Mouse (Mus musculus) macrophage (primary cell): ENCODE measurements around the gene Olfr94. TPM values are rescaled to one million over a fixed set of nuclear protein-coding genes. Genes with fewer than 3 reads are reported as not detected.
"Not testable (repeated sequence)": the region's sequence is repeated elsewhere in the genome, so short reads cannot be mapped to it uniquely, and the experiment has no call there.

Experiments used
- H3K27ac ChIP-seq: fragments of 350-480 bp; formaldehyde crosslinking; 2 replicates; pipeline ENCODE4 v1.9.0; 2021
- H3K36me3 ChIP-seq: fragments of 350-480 bp; formaldehyde crosslinking; 2 replicates; pipeline ENCODE4 v1.9.0; 2021; ENCODE audit errors: inconsistent target
- H3K4me3 ChIP-seq: fragments of 350-480 bp; formaldehyde crosslinking; 2 replicates; pipeline ENCODE4 v1.9.0; 2021; ENCODE audit errors: inconsistent target
- H3K79me2 ChIP-seq: fragments of 350-480 bp; formaldehyde crosslinking; 2 replicates; pipeline ENCODE4 v1.9.0; 2021; ENCODE audit errors: inconsistent target
- WGBS: methylation state at CpG from one replicate; pipeline ENCODE4 v1.1.7; 2026; ENCODE audit warnings: inconsistent platforms; ENCODE audit not compliant: missing documents; 5-methylcytosine and 5-hydroxymethylcytosine counted together
- polyA plus RNA-seq: library from polyadenylated mRNA; stranded (reverse); fragments of 250-400 nt; gene quantifications from 3 replicates; pipeline ENCODE4 v1.2.4, GENCODE M21; 2018; ENCODE audit warnings: inconsistent platforms
- total RNA-seq, 78 experiments: library from RNA; depleted of rRNA; stranded (reverse); fragments of 250-400 nt; gene quantifications; 1 replicate in 9 of 78; 2 replicates in 24 of 78; 3 replicates in 43 of 78; 4 replicates in 2 of 78; pipeline ENCODE4 v1.2.4; 2018; ENCODE audit warnings: inconsistent platforms in 56 of 78

The Olfr94 gene
- not detected for total RNA-seq (2018; cell fraction: chromatin; rRNA removed)
- total RNA-seq (2018; cell fraction: cytosol; rRNA removed), result not detected
- not detected for total RNA-seq (2018; cell fraction: nucleus; rRNA removed)
- not detected in 3 replicates for polyA plus RNA-seq

- no peaks in the 10 kb centered on the region for H3K79me2 ChIP-seq
- no peak within 1 kb of the TSS for H3K27ac ChIP-seq
- H3K4me3 ChIP-seq, result no peak within 1 kb of the TSS
- 72% methylated on average over 2 of the region's 2 CpGs for WGBS
- no peaks in the 10 kb centered on the region for H3K36me3 ChIP-seq
Observed at GRCm38 (mm10) chr17:37200894-37201293, at the start of gene Olfr94. Olfr94 (minus strand) TSS chr17:37200994.

GRCm38 (mm10) chr17:37250544-37250943 is 49.8 kb upstream of the Olfr94 start:
- H3K4me3 ChIP-seq, result no peak overlapping the region
- H3K36me3 ChIP-seq, result no peaks in the 10 kb centered on the region
- 0% methylated on average over 1 of the region's 1 CpGs for whole genome bisulfite sequencing
- H3K27ac ChIP-seq, result no peak overlapping the region
- H3K79me2 ChIP-seq, result no peaks in the 10 kb centered on the region

GRCm38 (mm10) chr17:37249460-37249859 is 48.7 kb upstream of the Olfr94 start:
- H3K27ac ChIP-seq, result no peak overlapping the region
- H3K4me3 ChIP-seq, result no peak overlapping the region
- H3K36me3 ChIP-seq, result no peaks in the 10 kb centered on the region
- H3K79me2 ChIP-seq, result no peaks in the 10 kb centered on the region

- Histone ChIP-seq H3K79me2 (no peaks in the 10 kb centered on the region), H3K27ac (no peak overlapping the region), H3K4me3 (no peak overlapping the region), H3K36me3 (no peaks in the 10 kb centered on the region)
- 22% methylated on average over 5 of the region's 5 CpGs for WGBS
Observed at GRCm38 (mm10) chr17:37246715-37247114, 45.9 kb upstream of the Olfr94 start.

DNA sequence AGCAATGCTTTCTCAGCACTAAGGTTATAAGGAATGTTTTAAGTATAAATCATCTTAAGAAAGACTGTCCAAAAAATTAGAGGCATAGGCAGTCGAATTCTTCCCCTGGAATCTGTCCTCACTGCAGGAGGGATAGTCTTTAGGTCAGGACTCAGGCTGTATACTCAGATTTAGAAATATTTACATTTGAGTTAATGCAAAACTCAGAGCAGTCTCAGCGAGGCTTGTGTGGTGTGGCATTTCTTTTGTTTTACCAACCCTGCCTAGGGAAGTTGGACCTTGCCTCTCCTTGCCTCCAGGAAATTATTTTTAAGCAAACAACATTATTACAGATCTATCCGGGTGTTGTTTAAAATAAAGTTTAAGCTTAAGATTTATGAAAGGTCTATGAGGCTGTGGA is 41.4 kb upstream of the Olfr94 start:
- Histone ChIP-seq H3K79me2 (no peaks in the 10 kb centered on the region), H3K4me3 (no peak overlapping the region), H3K36me3 (no peaks in the 10 kb centered on the region), H3K27ac (no peak overlapping the region)
- 55% methylated on average over 3 of the region's 3 CpGs for WGBS

DNA sequence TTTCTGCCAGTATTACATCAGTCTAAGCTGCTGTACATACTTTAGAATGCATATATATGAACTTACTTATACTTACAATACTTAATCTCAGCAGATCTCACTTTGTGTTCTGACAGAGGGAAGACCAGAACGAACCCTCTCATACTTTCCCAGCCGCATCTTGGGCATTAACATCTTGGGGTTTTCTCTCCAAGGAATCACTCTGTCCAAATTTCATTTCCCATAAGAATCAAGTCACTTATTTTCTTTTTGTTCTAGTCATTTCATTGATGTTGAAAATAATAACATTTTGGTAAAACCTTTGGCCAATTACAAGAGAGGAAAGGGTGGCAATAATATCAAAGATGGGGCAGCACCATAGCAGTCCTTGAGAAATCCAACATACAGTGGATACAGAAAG is 36.4 kb upstream of the Olfr94 start, which contains the start of gene Olfr97:
Gene Olfr97 (minus strand): TSS at position 101 of the 400 bp plus-strand sequence.
- not testable (repeated sequence) for H3K4me3 ChIP-seq, H3K79me2 ChIP-seq, H3K36me3 ChIP-seq, H3K27ac ChIP-seq
- WGBS, result 89% methylated on average over 2 of the region's 2 CpGs

DNA sequence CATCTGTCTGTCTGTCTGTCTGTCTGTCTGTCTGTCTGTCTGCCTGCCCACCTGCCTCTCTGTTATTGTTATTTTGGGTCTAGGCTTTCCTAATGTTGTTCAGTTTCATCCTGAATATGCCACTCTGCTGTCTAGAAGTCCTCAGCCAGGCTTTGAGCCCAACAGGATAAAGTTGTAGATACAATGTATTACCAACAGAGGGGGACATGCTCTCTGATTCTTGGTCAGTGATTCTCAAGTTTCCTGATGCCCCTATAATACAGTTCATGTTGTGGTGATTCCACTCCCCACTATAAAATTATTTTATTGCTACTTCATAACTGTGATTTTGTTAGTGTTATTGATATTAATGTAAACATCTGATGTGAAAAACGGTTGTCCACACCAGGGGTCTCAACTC is 21.1 kb upstream of the Olfr94 start:
- Histone ChIP-seq H3K36me3 (no peaks in the 10 kb centered on the region), H3K79me2 (no peaks in the 10 kb centered on the region), H3K4me3 (no peak overlapping the region), H3K27ac (no peak overlapping the region)
- WGBS, result 8% methylated on average over 1 of the region's 1 CpGs

GRCm38 (mm10) chr17:37219846-37220245 is 19.1 kb upstream of the Olfr94 start, which contains the start of gene Olfr96:
Olfr96 (plus strand) TSS chr17:37220146.
- no peaks in the 10 kb centered on the region for H3K79me2 ChIP-seq
- 64% methylated on average over 4 of the region's 4 CpGs for WGBS

GRCm38 (mm10) chr17:37218486-37218885 is 17.7 kb upstream of the Olfr94 start:
- WGBS, result 82% methylated on average over 3 of the region's 3 CpGs
- H3K36me3 ChIP-seq, result no peaks in the 10 kb centered on the region
- H3K79me2 ChIP-seq, result no peaks in the 10 kb centered on the region
- H3K4me3 ChIP-seq, result no peak overlapping the region
- H3K27ac ChIP-seq, result no peak overlapping the region

More at GRCm38 (mm10) chr17:37219846-37220245, 19.1 kb upstream of the Olfr94 start, which contains the start of gene Olfr96:
- Histone ChIP-seq H3K27ac (no peak within 1 kb of the TSS), H3K36me3 (no peaks in the 10 kb centered on the region), H3K4me3 (no peak within 1 kb of the TSS)

DNA sequence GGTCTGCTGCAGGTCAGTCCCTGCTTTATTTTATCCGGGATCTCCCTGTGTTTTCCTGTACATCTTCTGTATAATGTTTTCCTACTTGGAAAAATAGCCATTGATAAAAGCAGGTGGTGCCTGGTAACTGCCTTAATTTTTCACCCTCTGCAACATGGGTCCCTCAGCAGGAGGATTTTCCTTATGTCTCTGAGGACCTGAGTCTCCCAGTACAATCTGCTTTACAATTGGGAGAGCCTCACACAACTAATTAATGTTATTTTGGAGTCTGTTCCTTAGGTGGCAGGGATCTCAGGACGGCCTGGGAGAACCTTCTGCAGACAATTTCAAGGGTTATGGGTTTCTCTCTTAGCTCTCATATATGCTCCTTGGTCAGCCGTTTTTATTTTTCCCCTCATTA is 12.2 kb upstream of the Olfr94 start, which contains the start of gene Olfr95:
Gene Olfr95 (minus strand): TSS at position 101 of the 400 bp plus-strand sequence.
- WGBS, result 73% methylated on average over 2 of the region's 3 CpGs

GRCm38 (mm10) chr17:37210884-37211768 is 10.3 kb upstream of the Olfr94 start:
- no peaks in the 10 kb centered on the region for H3K36me3 ChIP-seq
- no peak overlapping the region for H3K27ac ChIP-seq
- H3K4me3 ChIP-seq, result no peak overlapping the region
- no peaks in the 10 kb centered on the region for H3K79me2 ChIP-seq
- WGBS, result 23% methylated on average over 40 of the region's 40 CpGs

More for the DNA sequence above, 12.2 kb upstream of the Olfr94 start, which contains the start of gene Olfr95:
- H3K36me3 ChIP-seq, result no peaks in the 10 kb centered on the region
- no peak within 1 kb of the TSS for H3K27ac ChIP-seq
- no peak within 1 kb of the TSS for H3K4me3 ChIP-seq
- no peaks in the 10 kb centered on the region for H3K79me2 ChIP-seq

DNA sequence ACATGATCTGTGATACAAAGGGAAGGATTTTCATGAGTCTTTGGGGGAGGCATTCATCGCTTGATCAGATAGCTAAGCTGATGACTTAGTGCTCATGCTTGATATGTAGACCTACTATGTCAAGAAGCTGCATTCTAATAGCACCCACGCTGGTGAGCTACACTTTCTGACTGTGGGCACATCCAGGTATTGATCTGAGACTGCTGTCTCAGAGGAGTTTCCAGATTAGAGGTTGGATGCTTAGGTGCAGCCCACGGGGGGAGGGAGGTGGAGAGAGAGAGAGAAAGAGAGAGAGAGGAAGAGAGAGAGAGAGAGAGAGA is 3.1 kb upstream of the Olfr94 start:
- no peaks in the 10 kb centered on the region for H3K79me2 ChIP-seq
- H3K4me3 ChIP-seq, result no peak overlapping the region
- WGBS, result 29% methylated on average over 3 of the region's 3 CpGs
- no peak overlapping the region for H3K27ac ChIP-seq
- H3K36me3 ChIP-seq, result no peaks in the 10 kb centered on the region

DNA sequence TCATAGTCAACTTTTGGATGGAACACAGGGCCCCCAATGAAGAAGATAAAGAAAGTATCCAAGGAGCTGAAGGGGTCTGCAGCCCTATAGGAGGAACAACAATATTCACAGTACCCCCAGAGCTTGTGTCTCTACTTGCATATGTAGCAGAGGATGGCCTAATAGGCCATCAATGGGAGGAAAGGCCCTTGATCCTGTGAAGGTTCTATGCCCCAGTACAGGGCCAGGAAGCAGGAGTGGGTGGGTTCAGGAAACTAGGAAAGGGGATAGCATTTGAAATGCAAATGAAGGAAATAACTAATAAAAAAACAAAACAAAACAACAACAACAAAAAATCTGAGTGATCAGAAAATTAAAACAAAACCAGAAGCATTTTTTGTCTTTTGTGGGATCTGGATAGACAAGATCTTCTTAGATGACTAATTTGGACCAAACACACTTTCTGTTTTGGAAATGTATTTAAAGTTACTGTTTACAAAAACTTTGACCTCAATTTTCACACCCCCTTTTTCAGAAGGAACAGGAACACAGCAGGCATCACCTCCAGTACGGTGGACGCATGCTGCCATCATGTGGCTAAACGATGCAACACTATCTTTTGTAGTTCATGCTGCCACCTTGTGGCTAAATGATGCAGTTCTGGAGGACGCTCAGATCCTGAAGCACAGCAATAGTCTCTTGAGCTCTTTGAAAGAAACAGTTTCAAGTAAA is 2.6 kb upstream of the Olfr94 start:
- 0% methylated on average over 4 of the region's 4 CpGs for WGBS
- Histone ChIP-seq H3K4me3 (no peak overlapping the region), H3K79me2 (no peaks in the 10 kb centered on the region), H3K27ac (no peak overlapping the region), H3K36me3 (no peaks in the 10 kb centered on the region)

GRCm38 (mm10) chr17:37196845-37197724 is 3.7 kb downstream of the Olfr94 start:
- H3K36me3 ChIP-seq, result no peaks in the 10 kb centered on the region
- H3K27ac ChIP-seq, result no peak overlapping the region
- H3K79me2 ChIP-seq, result no peaks in the 10 kb centered on the region
- H3K4me3 ChIP-seq, result no peak overlapping the region
- WGBS, result 4% methylated on average over 69 of the region's 77 CpGs
